Mouse (Mus musculus) gastrocnemius, postnatal 10 days (tissue): ENCODE results near the gene Gtf3c5. TPM values are rescaled to one million over a fixed set of nuclear protein-coding genes. Genes with fewer than 3 reads are reported as not detected.
A peak's percentile ranks its signal among the peaks of the same experiment; 100 is the strongest.

Source experiments
- DNase-seq: peaks from one replicate; pipeline ENCODE4 v3.0.0; 2021; ENCODE audit warnings: mixed read lengths
- total RNA-seq, 2 experiments: library from RNA; stranded (reverse); gene quantifications; 2 replicates each; pipeline ENCODE4 v1.2.3; 2021

The Gtf3c5 gene
- total RNA-seq, 2 experiments from 2014 or later, result 9.1 to 10.2 TPM

- DNase-seq, result no peak
Measured at GRCm38 (mm10) chr2:28607341-28608165, 24.0 kb upstream of the Gtf3c5 start.

DNA sequence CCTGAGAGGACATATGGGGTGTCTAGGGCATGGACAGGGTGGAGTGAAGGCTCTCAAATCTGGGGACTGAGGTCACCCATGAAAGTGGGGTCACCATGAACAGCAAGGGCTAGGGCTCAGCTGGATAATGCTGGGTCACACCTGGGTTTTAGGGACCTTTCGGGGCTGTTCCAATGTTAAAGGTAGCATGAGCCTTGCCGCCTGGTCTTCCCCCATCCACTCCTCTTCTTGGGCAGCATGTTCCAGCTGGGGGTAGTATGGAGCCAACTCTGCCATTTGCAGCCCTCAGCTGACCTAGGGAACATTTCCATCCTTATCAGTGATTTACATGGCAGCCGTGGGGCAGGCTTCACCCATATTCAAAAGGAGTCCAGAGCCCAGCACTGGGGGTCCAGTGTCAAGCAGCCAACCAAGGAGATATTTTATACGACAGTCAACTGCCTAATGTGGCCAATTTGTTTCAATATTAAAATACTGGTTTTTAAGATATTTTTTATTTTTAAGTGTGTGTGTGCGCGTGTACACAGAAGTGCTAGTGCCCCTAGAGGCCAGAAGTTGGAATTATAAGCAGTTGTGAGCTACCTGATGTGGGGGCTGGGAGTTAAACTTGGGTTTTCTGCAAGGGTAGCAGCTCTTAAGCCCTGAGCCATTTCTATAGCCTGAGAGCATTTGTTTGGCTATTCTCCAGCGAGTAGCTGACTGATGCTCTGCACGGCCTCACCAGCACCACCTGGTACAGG is 23.2 kb upstream of the Gtf3c5 start:
- no peak for DNase-seq

DNA sequence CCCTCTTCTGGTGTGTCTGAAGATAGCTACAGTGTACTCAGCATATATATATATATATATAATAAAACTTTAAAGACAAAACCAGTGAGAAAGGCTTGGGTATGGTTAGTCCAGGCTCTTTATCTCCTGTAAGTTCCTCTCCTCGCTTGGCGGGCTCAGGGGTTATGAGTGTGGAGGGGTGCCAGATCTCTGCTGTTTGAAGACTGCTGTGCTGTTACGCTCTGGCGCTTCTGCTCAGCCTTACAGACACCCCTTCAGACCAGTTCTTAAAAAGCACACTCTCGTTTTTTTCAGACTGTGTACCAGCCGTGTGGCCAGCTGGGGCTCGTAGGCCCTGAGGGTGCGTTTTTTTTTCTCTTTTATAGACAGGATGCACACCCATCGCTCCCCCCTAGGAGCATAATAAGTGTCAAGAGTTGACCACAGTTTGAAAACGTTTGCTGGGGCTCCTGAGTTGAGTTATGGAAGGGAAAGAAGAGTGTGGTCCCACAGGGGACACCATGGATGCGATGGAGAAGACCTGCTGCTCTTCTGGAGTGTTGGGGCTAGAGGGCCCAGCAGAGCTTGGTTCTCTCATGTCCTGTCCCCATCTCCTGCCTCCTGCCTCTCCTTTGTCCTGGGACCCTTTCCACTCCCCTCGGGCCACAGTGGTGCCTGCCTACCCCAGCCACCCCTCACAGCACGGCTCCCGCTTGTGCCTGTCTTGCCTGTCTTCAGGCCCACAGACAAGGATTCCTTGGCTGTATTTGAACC is 22.4 kb upstream of the Gtf3c5 start:
- no peak for DNase-seq

- DNase-seq, result no peak
Measured at GRCm38 (mm10) chr2:28603542-28603941, 20.0 kb upstream of the Gtf3c5 start.

- no peak for DNase-seq
Measured at GRCm38 (mm10) chr2:28601720-28602590, 18.4 kb upstream of the Gtf3c5 start.

- no peak for DNase-seq
Measured at GRCm38 (mm10) chr2:28599569-28599900, 16.0 kb upstream of the Gtf3c5 start.

- no peak for DNase-seq
Measured at GRCm38 (mm10) chr2:28598692-28599568, 15.4 kb upstream of the Gtf3c5 start.

DNA sequence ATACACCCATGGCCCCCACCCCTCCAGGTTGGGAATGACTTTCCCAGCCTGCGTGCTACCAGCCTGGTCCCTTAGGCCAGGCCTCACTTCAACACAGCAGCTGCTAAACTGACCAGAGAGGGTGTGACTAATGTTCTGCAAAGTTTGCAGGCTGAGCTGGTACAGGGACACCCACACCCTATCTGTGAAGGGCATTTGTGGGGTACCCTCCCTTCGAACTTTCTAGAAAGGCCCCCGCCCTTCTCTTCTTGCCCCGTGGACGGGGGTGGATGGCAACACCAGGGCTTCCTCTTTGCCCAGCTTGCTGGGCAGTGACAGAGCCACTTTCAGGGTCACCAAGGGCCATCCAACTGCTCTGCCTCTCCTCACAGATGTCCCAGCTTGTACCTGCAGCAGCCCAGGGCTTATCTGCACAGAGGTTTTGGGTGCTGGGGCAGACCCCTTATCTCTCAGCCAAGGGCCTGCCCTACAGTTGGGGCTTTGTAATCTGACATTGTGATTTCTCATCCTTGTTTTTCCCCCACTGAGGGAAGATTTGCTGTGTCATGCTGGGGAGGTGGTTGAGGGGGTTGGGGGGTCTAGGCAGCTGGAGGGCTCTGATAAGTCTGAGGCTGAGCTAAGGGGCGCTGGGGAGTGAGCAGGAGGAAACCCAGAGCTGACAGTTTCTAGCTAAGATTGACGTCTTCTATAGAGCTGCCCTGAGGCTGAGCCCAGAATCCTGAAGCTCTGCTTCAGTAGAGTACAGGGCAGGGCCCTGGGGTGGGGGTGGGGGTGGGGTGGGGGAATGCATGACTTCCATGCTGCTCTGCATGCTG is 14.4 kb upstream of the Gtf3c5 start:
- DNase-seq, result no peak

GRCm38 (mm10) chr2:28596998-28597397 is 13.4 kb upstream of the Gtf3c5 start:
- no peak for DNase-seq

DNA sequence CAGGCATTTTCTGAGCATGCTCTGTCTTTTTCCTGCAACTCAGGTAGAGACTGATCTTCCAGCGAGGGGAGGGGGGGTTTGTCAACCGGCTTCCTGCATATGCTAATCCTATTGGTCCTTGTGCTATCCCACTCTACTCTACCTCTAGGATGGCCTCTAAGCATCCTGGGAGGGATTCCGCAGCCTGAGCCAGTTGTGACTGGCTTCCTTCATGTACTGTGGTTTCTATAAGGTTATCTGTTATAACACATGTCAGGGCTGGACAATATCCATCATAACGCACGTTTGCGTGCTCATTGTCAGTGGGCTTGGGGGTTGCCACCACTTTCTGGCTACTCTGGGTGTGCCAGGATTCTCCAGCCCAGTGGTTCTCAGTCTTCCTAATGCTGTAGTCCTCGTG is 12.5 kb upstream of the Gtf3c5 start:
- no peak for DNase-seq

- DNase-seq, result peak; percentile 69
Measured at GRCm38 (mm10) chr2:28592809-28593208, 9.3 kb upstream of the Gtf3c5 start.

DNA sequence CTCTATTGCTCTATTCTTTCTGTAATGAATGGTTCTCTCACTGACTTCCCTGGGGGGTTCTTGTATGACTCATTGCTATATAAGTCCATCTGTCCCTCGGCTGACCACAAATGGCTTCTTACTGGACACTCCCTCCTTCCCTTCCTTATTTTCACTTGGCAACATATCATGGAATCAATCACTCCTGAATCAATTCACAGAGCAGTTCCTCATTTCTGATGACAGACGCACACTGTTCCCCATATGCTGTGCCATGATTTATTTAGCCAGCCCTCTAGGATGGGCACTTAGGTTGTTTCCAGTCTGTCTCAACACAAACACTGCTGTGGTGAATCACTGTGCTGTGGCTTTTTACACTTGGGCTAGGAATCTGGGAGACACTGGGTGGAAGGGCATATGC is 7.9 kb upstream of the Gtf3c5 start:
- no peak for DNase-seq

- no peak for DNase-seq
Measured at GRCm38 (mm10) chr2:28588574-28588973, 5.0 kb upstream of the Gtf3c5 start.

- no peak for DNase-seq
Measured at GRCm38 (mm10) chr2:28585730-28586129, 2.2 kb upstream of the Gtf3c5 start.

GRCm38 (mm10) chr2:28585043-28585571 is 1.6 kb upstream of the Gtf3c5 start:
- DNase-seq, result peak; percentile 75

- peak; percentile 88 for DNase-seq
Measured at GRCm38 (mm10) chr2:28582647-28583353, 751 bp downstream of the Gtf3c5 start.

GRCm38 (mm10) chr2:28578003-28578402 is 5.5 kb downstream of the Gtf3c5 start:
- DNase-seq, result peak; percentile 26

DNA sequence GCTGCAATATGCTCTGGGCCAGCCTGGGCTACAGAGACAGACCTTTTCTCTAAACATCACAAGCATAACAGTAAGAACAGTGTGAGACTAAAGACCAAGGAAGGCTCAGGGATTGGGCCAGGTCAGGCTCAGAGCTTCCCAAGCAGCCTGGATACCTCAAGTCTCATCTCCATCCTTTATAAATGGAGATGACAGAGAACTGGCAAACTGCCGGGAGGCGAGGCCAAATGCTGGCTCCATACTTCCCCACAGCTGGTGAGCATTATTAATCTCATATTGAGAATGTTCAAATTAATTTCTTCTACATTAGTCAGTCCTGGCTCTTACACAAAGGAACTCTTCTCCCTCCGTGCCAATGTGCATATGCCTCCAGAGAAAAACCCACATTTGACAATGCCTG is 6.7 kb downstream of the Gtf3c5 start:
- no peak for DNase-seq

- no peak for DNase-seq
Measured at GRCm38 (mm10) chr2:28575341-28575740, 8.2 kb downstream of the Gtf3c5 start.
